Mouse (Mus musculus) olfactory bulb, adult 2 months (tissue): ENCODE measurements around the gene Gm4969. TPM values are rescaled to one million over a fixed set of nuclear protein-coding genes. Genes with fewer than 3 reads are reported as not detected.
A peak's percentile ranks its signal among the peaks of the same experiment; 100 is the strongest.

Source experiments
- H3K27ac ChIP-seq: fragments of 200-500 bp; 2 replicates; pipeline ENCODE4 v1.5.1; 2012; ENCODE audit warnings: low read depth, low read length; ENCODE audit not compliant: insufficient read depth
- H3K4me1 ChIP-seq: fragments of 200-500 bp; 2 replicates; pipeline ENCODE4 v1.6.1; 2012; ENCODE audit warnings: low read length; ENCODE audit not compliant: control insufficient read depth, insufficient read depth
- H3K4me3 ChIP-seq: fragments of 200-500 bp; 2 replicates; pipeline ENCODE4 v1.5.1; 2012; ENCODE audit warnings: mild to moderate bottlenecking, low read depth, low read length, moderate library complexity; ENCODE audit not compliant: insufficient read depth
- CTCF ChIP-seq: fragments of 200-500 bp; IDR thresholded peaks from 2 replicates; pipeline ENCODE4 v1.5.1; 2012; ENCODE audit warnings: low read depth, mild to moderate bottlenecking, low read length, moderate library complexity; ENCODE audit not compliant: insufficient read depth
- POLR2A ChIP-seq: fragments of 200-500 bp; IDR thresholded peaks from 2 replicates; pipeline ENCODE4 v1.6.1; 2012; ENCODE audit warnings: mild to moderate bottlenecking, low read depth, low read length, moderate library complexity; ENCODE audit not compliant: insufficient read depth
- WGBS: fragments of 180-500 bp; shearing (Covaris S2); methylation state at CpG from one replicate; pipeline ENCODE4 v1.1.7; 2018; 5-methylcytosine and 5-hydroxymethylcytosine counted together
- polyA plus RNA-seq: library from polyadenylated mRNA; stranded (reverse); fragments of >200 nt; gene quantifications from 2 replicates; pipeline ENCODE4 v1.2.4, GENCODE M21; 2012; ENCODE audit warnings: low replicate concordance; ENCODE audit not compliant: missing spikeins, insufficient read depth, insufficient read length

Gm4969 gene
- polyA plus RNA-seq, 1 experiment: not detected

- 52% methylated on average over 6 of the region's 6 CpGs for WGBS
- H3K4me3 ChIP-seq: no peak overlapping the region
- TF ChIP-seq CTCF: no peak
- no peak for TF ChIP-seq POLR2A
- no peak overlapping the region for H3K27ac ChIP-seq
- peaks cover 20% of the 10 kb centered on the region for H3K4me1 ChIP-seq
Observed at GRCm38 (mm10) chr7:19147497-19148045, 29.4 kb upstream of the Gm4969 start.

GRCm38 (mm10) chr7:19146793-19147192 is 28.6 kb upstream of the Gm4969 start:
- TF ChIP-seq CTCF (no peak), POLR2A (no peak)
- H3K27ac ChIP-seq: no peak overlapping the region
- no peak overlapping the region for H3K4me3 ChIP-seq
- peaks cover 20% of the 10 kb centered on the region for H3K4me1 ChIP-seq
- WGBS: 86% methylated on average over 10 of the region's 10 CpGs

- Histone ChIP-seq H3K27ac (no peak overlapping the region), H3K4me3 (no peak overlapping the region), H3K4me1 (0 out of 2 replicates have a peak, but pooled peaks cover 4% of the 10 kb centered on the region)
- TF ChIP-seq POLR2A (no peak), CTCF (no peak)
- whole genome bisulfite sequencing: 32% methylated on average over 5 of the region's 5 CpGs
Observed at GRCm38 (mm10) chr7:19137380-19137779, 19.2 kb upstream of the Gm4969 start.

GRCm38 (mm10) chr7:19136673-19137334 is 18.6 kb upstream of the Gm4969 start:
- 87% methylated on average over 38 of the region's 38 CpGs for WGBS
- Histone ChIP-seq H3K27ac (no peak overlapping the region), H3K4me3 (no peak overlapping the region), H3K4me1 (0 out of 2 replicates have a peak, but pooled peaks cover 5% of the 10 kb centered on the region)
- TF ChIP-seq POLR2A: no peak
- no peak for TF ChIP-seq CTCF

GRCm38 (mm10) chr7:19136168-19136567 is 18.0 kb upstream of the Gm4969 start:
- TF ChIP-seq POLR2A: no peak
- TF ChIP-seq CTCF: no peak
- H3K27ac ChIP-seq: no peak overlapping the region
- 95% methylated on average over 13 of the region's 13 CpGs for WGBS
- no peak overlapping the region for H3K4me3 ChIP-seq
- 0 out of 2 replicates have a peak, but pooled peaks cover 7% of the 10 kb centered on the region for H3K4me1 ChIP-seq

- peak overlapping the region; percentile 55 for H3K4me3 ChIP-seq
- H3K4me1 ChIP-seq: 0 out of 2 replicates have a peak, but pooled peaks cover 7% of the 10 kb centered on the region
- whole genome bisulfite sequencing: under 1% methylated on average over 39 of the region's 39 CpGs
- TF ChIP-seq POLR2A (peak; percentile 39; the same call in 1 of the 2 replicates), CTCF (peak; percentile 96)
- H3K27ac ChIP-seq: peak overlapping the region; percentile 85
Observed at GRCm38 (mm10) chr7:19131324-19131848, 13.2 kb upstream of the Gm4969 start.

GRCm38 (mm10) chr7:19130657-19131056 is 12.5 kb upstream of the Gm4969 start:
- Histone ChIP-seq H3K27ac (peak overlapping the region; percentile 85), H3K4me3 (no peak overlapping the region), H3K4me1 (0 out of 2 replicates have a peak, but pooled peaks cover 7% of the 10 kb centered on the region)
- no peak for TF ChIP-seq CTCF
- 13% methylated on average over 4 of the region's 4 CpGs for WGBS

GRCm38 (mm10) chr7:19129396-19129795 is 11.2 kb upstream of the Gm4969 start:
- TF ChIP-seq CTCF: no peak
- TF ChIP-seq POLR2A: no peak
- H3K4me3 ChIP-seq: no peak overlapping the region
- H3K27ac ChIP-seq: no peak overlapping the region
- 96% methylated on average over 5 of the region's 5 CpGs for WGBS
- H3K4me1 ChIP-seq: 0 out of 2 replicates have a peak, but pooled peaks cover 7% of the 10 kb centered on the region

- 87% methylated on average over 5 of the region's 5 CpGs for WGBS
- 0 out of 2 replicates have a peak, but pooled peaks cover 7% of the 10 kb centered on the region for H3K4me1 ChIP-seq
- no peak overlapping the region for H3K4me3 ChIP-seq
- H3K27ac ChIP-seq: no peak overlapping the region
- no peak for TF ChIP-seq CTCF
- no peak for TF ChIP-seq POLR2A
Observed at GRCm38 (mm10) chr7:19127744-19128143, 9.6 kb upstream of the Gm4969 start.
